Mouse (Mus musculus): ENCODE data around the gene Baz1a. TPM values are rescaled to one million over a fixed set of nuclear protein-coding genes. Genes with fewer than 3 reads are reported as not detected.

Baz1a gene
- polyA plus RNA-seq, 1 experiment: 3.1 TPM

DNA sequence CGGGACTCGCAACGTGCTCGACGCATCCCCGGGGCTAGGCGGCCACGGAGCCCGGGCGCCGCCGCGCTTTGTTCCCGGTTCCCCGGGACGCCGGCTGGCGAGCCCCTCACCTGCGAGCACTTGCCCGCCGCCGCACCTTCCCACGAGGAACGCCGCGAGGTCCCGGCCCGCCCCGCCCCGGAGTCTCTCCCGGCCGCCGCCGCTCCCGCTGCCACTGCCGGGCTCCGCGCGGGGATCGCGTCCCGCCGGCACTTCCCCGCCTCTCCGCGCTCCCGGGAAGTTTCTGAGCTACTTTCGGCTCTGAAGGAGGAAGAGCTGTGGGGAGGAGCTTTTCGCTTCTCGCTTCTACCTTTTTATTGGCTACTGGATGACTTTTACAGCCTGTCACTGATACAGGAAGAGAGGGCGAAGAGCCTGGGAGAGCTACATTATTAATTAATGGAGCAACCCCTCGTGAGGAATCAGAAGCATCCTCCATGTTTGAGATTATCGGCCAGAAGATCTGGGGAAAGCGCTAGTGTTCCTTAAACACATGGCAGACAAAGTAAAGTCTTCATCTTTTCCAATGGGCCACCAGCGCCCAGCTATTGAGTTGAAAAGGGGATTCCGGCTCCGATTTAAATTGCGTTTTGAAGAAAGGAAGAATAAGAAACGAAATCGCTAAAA, 28.0 kb downstream of the Baz1a start, which contains the start of gene Gm20403:
TSS of gene Gm20403 (minus strand) at position 478 of the 666 bp plus-strand sequence.
- peaks cover 3% of the 10 kb centered on the region for H3K9me3 ChIP-seq (ENCODE audit: control insufficient read depth, low read length)
- TF ChIP-seq GATA1 (IDR thresholded peaks at IDR 0.05; ENCODE audit: low read length): peak; percentile 71
- no peak for TF ChIP-seq TAL1 (IDR thresholded peaks at IDR 0.05; ENCODE audit: low read length)
- no peaks in the 10 kb centered on the region for H3K27me3 ChIP-seq (ENCODE audit: control insufficient read depth)
- H3K4me1 ChIP-seq (ENCODE audit: control insufficient read depth): peaks cover 51% of the 10 kb centered on the region
- peaks cover 35% of the 10 kb centered on the region for H3K36me3 ChIP-seq (ENCODE audit: control insufficient read depth)
- H3K4me3 ChIP-seq (replicated peaks): peak within 1 kb of the TSS; percentile 86

DNA sequence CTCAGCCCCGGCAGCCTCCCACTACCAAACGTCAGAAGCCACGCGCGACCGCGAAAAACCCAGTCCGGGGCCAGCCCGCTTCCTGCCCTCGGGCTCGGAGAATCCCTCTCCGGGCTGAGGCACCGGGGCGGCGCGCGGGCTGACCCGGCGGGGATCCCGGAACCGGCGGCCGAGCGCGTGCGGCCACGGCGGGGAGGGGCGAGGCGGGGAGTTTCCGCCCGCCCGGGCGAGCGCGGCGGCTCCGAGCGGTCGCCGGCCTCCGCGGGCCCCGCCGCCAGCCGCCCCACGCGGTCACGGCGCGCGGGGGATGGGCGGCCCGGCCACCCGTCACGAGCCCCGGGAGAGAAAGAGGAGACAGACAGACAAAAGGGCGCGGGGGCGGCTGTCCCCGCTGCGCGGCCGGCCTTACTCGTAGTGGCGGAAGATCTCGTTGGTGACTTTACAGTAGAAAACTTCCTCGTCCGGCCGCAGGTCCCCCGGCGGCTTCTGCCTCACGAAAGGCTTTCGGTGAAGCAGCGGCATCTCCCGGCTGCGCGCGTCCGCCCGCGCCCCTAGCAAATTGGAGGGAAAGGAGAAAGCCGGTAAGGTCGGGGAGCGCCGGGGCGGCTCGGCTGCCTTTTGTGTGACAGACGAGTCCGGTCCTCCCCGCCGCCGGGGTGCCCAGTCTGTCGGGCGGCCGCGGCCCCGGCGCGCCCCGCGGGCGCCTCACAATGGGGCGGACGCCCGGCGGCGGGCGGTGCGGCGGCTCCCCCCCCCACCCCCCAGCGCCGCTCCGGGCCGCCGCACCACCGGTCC, 28.7 kb downstream of the Baz1a start:
- Histone ChIP-seq H3K27me3 (ENCODE audit: control insufficient read depth) (no peaks in the 10 kb centered on the region), H3K36me3 (ENCODE audit: control insufficient read depth) (peaks cover 40% of the 10 kb centered on the region), H3K4me3 (replicated peaks) (peak overlapping the region; percentile 86), H3K4me1 (ENCODE audit: control insufficient read depth) (peaks cover 58% of the 10 kb centered on the region), H3K9me3 (ENCODE audit: control insufficient read depth, low read length) (peaks cover 3% of the 10 kb centered on the region)
- TF ChIP-seq TAL1 (IDR thresholded peaks at IDR 0.05; ENCODE audit: low read length): no peak
- TF ChIP-seq GATA1 (IDR thresholded peaks at IDR 0.05; ENCODE audit: low read length): no peak

DNA sequence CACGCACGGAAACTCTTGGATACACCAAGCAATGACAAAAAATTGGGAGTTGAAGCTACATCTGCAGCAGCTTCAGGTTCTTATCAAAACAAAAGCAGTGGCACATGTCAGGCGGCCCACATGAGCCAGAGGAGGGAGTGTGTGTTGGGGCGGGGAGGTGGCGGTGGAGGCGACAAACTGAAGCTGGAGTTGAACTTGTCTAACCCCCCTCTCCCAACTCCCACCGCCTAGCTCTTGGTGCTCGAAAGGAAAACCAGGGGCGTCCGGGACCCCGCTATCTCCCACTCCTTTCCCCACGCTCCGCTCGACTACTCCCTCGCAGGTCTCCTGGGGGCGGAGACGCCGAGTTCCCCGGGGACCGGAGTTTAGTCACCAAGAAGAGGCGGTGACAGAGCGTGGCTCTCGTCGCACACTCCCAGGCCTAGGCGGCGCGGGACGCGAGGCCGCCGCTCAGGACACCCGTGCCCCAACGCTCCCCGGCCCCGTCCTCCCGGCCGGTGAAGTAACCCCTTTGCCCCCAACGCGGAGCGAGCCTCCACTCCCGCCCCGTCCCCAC, 29.4 kb downstream of the Baz1a start:
- TF ChIP-seq GATA1 (IDR thresholded peaks at IDR 0.05; ENCODE audit: low read length) (no peak), TAL1 (IDR thresholded peaks at IDR 0.05; ENCODE audit: low read length) (0 out of 3 replicates have a peak, but pooled peaks have one; percentile 36)
- H3K4me1 ChIP-seq (ENCODE audit: control insufficient read depth): peaks cover 65% of the 10 kb centered on the region
- peaks cover 3% of the 10 kb centered on the region for H3K9me3 ChIP-seq (ENCODE audit: control insufficient read depth, low read length)
- peak overlapping the region; percentile 86 for H3K4me3 ChIP-seq (replicated peaks)
- H3K27me3 ChIP-seq (ENCODE audit: control insufficient read depth): no peaks in the 10 kb centered on the region
- H3K36me3 ChIP-seq (ENCODE audit: control insufficient read depth): peaks cover 47% of the 10 kb centered on the region

DNA sequence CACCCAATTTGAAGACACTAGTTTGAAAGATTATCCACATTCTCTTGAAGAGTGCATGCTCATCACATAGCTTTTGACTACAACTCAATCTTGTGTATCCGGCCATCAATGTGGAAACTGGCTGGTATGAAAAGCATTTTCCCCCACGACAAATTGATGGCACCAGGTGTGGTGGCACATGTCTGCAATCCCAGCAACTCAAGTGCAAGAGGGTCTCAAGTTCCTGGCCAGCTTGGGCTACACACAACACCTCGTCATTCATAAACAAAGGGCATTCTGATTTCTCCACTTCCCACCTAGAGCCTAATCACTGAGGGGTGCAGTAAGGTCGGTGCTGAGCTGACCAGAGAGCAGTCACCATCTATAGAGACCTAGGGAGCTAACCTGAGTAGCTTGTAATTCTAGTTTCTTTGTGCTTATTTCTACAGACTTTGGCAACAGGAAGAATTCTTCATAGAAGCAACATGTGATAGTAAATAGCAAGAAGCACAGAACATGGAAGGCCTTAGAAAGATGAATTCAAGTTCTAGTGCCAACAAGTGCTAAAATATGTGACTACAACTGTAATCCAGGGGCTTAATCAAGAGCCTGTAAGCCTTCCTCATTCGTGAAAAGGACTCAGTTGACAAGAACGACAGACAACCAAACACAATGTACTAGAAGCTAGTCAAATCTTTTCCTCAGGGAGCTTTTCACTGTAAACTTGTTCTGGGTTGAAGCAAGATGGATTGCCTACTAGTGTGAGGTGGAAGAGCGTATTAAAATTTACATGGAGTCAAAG, 31.0 kb downstream of the Baz1a start:
- Histone ChIP-seq H3K36me3 (ENCODE audit: control insufficient read depth) (peaks cover 53% of the 10 kb centered on the region), H3K27me3 (ENCODE audit: control insufficient read depth) (no peaks in the 10 kb centered on the region), H3K4me1 (ENCODE audit: control insufficient read depth) (peaks cover 66% of the 10 kb centered on the region), H3K9me3 (ENCODE audit: control insufficient read depth, low read length) (no peaks in the 10 kb centered on the region), H3K4me3 (replicated peaks) (no peak overlapping the region)
- no peak for TF ChIP-seq GATA1 (IDR thresholded peaks at IDR 0.05; ENCODE audit: low read length)

DNA sequence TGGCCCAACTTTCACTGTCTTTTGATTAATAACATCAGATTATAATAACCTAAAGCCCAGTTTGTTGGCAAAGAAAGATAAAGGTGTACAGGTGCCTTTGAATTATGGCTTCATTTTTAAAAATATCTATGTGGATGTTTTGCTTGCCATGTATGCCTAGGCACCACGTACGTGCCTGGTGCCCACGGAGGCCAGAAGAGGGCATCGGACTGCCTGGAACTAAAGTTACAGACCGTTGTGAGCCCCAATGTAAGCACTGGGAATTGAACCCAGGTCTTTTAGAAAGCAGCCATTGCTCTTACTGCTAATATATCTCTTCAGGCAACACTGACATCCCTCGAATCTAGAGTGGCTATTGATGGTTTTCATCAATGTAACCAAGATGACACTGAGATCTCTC, 32.2 kb downstream of the Baz1a start:
- Histone ChIP-seq H3K4me1 (ENCODE audit: control insufficient read depth) (peaks cover 59% of the 10 kb centered on the region), H3K27me3 (ENCODE audit: control insufficient read depth) (no peaks in the 10 kb centered on the region), H3K36me3 (ENCODE audit: control insufficient read depth) (peaks cover 63% of the 10 kb centered on the region), H3K9me3 (ENCODE audit: control insufficient read depth, low read length) (no peaks in the 10 kb centered on the region), H3K4me3 (replicated peaks) (no peak overlapping the region)
- TF ChIP-seq GATA1 (IDR thresholded peaks at IDR 0.05; ENCODE audit: low read length): no peak
- no peak for TF ChIP-seq TAL1 (IDR thresholded peaks at IDR 0.05; ENCODE audit: low read length)

DNA sequence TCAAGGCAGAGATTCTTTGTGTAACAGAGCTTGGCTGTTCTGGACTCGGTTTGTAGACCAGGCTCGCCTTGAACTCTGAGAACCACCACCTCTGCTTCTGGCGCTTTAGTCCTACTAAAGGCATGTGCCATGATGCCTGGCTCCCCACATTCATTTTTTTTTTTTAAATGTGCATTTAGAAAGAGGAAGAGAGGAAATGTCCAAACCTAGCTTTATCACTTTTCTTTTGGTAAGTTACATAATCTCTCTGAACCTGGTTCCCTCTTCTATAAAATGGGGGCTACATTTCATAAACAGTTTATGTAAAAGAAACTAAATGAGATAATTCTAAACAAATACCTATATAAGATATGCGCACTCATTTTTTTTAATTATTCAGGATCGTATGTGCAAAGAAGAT, 33.2 kb downstream of the Baz1a start:
- Histone ChIP-seq H3K4me1 (ENCODE audit: control insufficient read depth) (peaks cover 61% of the 10 kb centered on the region), H3K4me3 (replicated peaks) (no peak overlapping the region), H3K27me3 (ENCODE audit: control insufficient read depth) (no peaks in the 10 kb centered on the region), H3K9me3 (ENCODE audit: control insufficient read depth, low read length) (no peaks in the 10 kb centered on the region), H3K36me3 (ENCODE audit: control insufficient read depth) (peaks cover 70% of the 10 kb centered on the region)
- TF ChIP-seq TAL1 (IDR thresholded peaks at IDR 0.05; ENCODE audit: low read length) (no peak), GATA1 (IDR thresholded peaks at IDR 0.05; ENCODE audit: low read length) (no peak)

DNA sequence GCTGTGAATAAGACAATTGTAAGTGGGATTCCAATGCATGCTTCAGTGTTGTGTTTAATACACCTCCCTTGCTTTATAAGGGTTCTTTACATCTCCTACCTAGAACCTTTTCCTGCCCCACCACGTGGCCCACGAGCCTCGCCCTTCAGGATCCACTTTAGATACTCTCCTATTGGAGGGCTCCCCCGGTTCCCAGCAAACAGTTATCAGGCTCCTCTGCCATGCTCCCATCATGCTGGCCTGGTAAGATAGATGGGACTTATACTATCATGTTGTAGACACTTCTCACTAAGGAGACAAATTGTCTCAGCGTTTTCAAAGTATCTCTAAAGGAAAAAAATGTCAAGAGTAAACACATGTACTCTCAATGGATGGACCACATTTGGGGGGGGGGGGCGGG, 33.6 kb downstream of the Baz1a start:
- H3K9me3 ChIP-seq (ENCODE audit: control insufficient read depth, low read length): no peaks in the 10 kb centered on the region
- H3K4me1 ChIP-seq (ENCODE audit: control insufficient read depth): peaks cover 61% of the 10 kb centered on the region
- peaks cover 74% of the 10 kb centered on the region for H3K36me3 ChIP-seq (ENCODE audit: control insufficient read depth)
- H3K4me3 ChIP-seq (replicated peaks): no peak overlapping the region
- TF ChIP-seq TAL1 (IDR thresholded peaks at IDR 0.05; ENCODE audit: low read length) (peak; percentile 46), GATA1 (IDR thresholded peaks at IDR 0.05; ENCODE audit: low read length) (0 out of 2 replicates have a peak, but pooled peaks have one; percentile 15)
- H3K27me3 ChIP-seq (ENCODE audit: control insufficient read depth): no peaks in the 10 kb centered on the region

DNA sequence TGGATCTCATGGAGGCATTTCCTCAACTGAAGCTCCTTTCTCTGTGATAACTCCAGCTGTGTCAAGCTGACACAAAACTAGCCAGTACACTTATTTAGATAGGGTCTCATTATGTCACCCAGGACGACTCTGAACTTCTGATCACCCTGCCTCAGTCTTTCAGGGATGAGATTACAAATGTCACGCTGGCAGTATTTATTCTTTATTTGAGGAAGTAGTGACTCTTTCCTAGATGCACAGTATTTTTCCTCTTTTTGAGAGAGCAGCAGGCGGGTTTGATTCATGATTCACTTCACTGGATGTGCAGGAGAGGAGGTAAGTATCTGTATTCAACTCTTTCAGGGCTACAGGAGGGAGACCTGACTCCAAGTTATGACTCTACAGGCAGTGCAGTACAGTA, 45.1 kb downstream of the Baz1a start:
- H3K36me3 ChIP-seq (ENCODE audit: control insufficient read depth): peaks cover 86% of the 10 kb centered on the region
- H3K4me3 ChIP-seq (replicated peaks): no peak overlapping the region
- no peaks in the 10 kb centered on the region for H3K9me3 ChIP-seq (ENCODE audit: control insufficient read depth, low read length)
- H3K27me3 ChIP-seq (ENCODE audit: control insufficient read depth): no peaks in the 10 kb centered on the region
- H3K4me1 ChIP-seq (ENCODE audit: control insufficient read depth): peaks cover 16% of the 10 kb centered on the region
- TF ChIP-seq TAL1 (IDR thresholded peaks at IDR 0.05; ENCODE audit: low read length) (no peak), GATA1 (IDR thresholded peaks at IDR 0.05; ENCODE audit: low read length) (no peak)

Data from erythroblast, embryonic 14.5 days (primary cell).